Mouse (Mus musculus): ENCODE results near the gene Uspl1.
"Not testable (repeated sequence)": the region's sequence is repeated elsewhere in the genome, so short reads cannot be mapped to it uniquely, and the experiment has no call there.

- TF ChIP-seq CTCF (IDR thresholded peaks at IDR 0.05; ENCODE audit: borderline replicate concordance, control insufficient read depth, extremely low read depth, insufficient read depth, low read length, poor library complexity); POLR2A (IDR thresholded peaks at IDR 0.05; ENCODE audit: control insufficient read depth, extremely low read depth, insufficient read depth, low read length, poor library complexity): not testable (repeated sequence)
Observed at GRCm38 (mm10) chr5:149138087-149138486, 46.1 kb upstream of the Uspl1 start.
